Mouse (Mus musculus): ENCODE measurements at regions not wholly inside any gene's neighbourhood (a gene's known extent, or its start where the extent isn't known, plus 50 kb on each side); places are given as distances from the start of the nearest gene placed in this dataset.

- DNase-seq (ENCODE audit: low spot score) = no peak
Observed at GRCm38 (mm10) chr6:127378701-127379100, 67.9 kb upstream of the Parp11 start.

DNA sequence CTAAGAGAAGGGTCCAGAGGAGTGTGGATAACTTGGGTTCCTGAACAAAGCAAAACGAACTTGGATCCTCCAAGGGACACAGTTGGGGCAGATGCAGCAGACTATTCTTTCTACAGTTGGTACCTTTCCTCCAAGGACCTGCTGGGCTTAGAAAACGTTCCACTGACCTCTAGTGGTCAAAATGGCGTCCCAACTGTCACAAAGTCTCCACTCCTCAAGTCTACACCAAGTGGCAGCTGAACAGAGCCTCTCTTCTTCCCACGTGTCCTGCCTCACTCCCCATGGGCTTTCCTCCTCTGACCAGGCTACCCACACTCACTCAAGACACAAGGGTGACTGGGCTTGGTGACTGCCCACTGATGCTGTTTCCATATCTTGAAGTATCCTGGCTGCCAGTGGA, 67.1 kb upstream of the Parp11 start:
- peak; percentile 48 for DNase-seq (ENCODE audit: low spot score)

- DNase-seq (ENCODE audit: low spot score) = no peak
Observed at GRCm38 (mm10) chr6:127381148-127381888, 65.3 kb upstream of the Parp11 start.

DNA sequence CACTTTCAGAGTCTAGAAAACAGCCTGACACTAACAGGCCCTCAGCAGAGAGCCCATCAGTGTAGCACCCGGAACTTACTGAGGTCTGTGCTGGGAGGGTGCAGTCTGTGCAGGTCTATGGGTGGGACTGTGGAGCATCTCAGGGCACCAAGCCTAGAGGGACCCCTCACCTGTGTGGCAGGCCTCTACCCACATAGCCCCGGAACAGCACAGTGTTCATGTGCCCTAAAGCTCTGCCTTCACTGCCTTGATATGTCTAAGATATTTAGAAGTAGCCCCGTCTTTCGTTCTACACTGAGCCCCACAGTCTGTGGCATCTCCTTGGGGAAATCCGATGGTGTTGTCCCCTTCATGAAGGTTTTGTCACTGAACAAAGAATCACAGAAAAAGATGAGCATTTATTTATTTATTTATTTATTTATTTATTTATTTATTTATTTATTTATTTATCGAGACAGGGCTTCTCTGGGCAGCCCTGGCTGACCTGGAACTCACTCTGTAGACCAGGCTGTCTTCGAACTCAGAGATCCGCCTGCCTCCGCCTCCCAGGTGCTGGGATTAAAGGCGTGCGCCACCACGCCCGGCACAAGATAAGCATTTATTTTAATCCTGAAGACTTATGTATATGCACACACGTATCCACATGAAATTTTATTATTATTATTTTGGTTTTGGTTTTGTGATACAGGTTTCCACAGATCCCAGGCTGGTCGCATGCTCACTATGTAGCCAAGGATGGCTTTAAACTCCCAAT, 55.2 kb upstream of the Parp11 start:
- DNase-seq (ENCODE audit: low spot score) = no peak

DNA sequence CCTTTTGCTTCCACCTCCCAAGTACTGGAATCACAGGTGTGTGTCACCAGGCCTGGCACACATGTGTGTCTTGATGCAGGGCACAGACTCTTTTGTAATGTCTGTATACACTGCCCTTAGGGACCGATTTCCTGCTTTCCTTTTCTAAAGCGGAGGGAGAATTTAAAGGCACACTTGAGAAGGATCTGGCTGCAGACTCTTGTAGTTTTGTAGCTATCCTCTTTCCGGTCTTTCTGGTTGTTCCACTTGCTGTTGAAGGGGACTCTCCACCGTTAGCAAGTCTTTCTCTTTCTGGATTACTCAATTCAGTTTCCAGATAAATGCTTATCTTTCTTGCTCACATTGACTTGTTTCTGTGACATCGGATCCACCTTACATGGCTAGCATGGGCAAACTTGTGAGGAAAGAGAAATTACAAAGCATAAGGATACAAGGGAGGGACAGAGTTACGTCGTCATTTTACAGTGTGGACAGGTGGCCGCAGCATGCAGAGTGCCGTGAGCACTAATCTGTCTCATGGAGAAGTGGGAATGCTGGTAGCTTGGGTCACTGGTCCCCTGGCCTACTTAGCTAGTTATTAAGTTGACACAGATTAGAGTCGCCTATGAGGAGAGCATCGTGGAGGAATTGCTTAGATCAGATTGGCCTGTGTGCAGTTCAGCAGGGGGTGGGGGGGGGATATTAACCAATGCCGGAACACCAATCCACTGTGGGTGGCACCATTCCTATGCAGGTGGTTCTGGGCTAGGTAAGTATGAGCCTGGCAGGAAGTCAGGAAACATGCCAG, 54.4 kb upstream of the Parp11 start:
- DNase-seq (ENCODE audit: low spot score) = no peak

GRCm38 (mm10) chr6:127392799-127393172, 53.9 kb upstream of the Parp11 start:
- no peak for DNase-seq (ENCODE audit: low spot score)

DNA sequence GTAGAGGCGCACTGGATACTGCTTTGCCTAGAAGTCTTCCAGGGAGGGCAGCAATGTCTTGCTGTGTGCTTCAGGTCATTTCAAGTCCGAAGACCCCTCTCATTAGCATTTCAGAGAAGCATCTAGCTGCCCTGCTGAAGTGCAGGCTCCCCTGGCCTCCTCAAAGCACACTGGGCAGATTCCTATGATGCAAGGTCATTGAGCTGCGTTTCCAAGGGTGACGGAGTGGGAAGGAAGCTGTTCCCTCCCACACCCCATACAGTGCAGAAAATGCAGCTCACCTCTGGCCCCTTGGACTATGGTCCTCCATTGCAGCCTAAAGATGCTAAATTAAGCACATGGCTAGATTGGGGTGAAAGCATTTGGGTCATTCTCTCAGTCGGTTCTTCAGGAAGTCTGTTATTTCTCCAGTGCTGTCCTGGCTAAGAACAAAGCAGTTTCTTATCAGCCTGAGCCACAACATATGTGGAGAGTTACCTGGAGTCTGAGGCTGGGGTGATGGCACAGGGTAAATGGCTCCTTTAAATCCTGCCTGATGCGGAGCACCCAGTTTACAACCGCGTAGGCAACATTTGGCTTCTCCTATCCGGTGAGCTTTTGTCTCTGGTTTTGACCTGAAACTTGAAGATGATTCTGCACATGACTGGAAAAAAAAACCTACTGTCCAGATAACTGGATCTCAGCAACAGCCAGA, 52.6 kb upstream of the Parp11 start:
- no peak for DNase-seq (ENCODE audit: low spot score)

Measured in thymus, postnatal 0 days (tissue).